Mouse (Mus musculus) E14TG2a.4 (cell line): ENCODE measurements around the gene Fn1.

Experiments used
- CTCF ChIP-seq: conservative IDR thresholded peaks from 2 replicates; pipeline ENCODE4 v1.5.1; 2014; ENCODE audit warnings: low read length
- NANOG ChIP-seq: IDR thresholded peaks from 2 replicates; pipeline ENCODE4 v1.6.1; 2014; ENCODE audit warnings: borderline replicate concordance, low read length, mixed read lengths
- POU5F1 ChIP-seq: IDR thresholded peaks from 2 replicates; pipeline ENCODE4 v1.6.1; 2014; ENCODE audit warnings: low read length, borderline replicate concordance

DNA sequence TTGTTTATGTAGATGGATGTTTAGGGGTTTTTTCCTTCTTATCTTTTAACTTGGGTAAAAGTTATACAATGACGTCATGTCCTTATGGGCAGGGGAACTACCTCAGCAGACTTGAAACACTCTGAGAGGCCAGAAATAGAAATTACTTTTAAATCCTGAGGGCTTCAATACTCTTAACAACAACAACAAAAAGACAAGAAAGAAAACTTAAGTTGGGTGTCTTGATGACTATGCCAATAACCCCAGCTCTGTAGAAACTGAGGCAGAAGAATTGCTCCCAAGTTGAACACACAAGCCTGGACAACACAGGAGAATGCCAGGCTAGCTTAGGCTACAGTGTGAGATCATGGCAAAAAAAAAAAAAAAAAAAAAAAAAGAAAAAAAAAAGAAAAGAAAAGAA, 1.2 kb downstream of the Fn1 start:
- TF ChIP-seq CTCF (no peak), NANOG (no peak), POU5F1 (no peak)
